Mouse (Mus musculus) forebrain, postnatal 0 days (tissue): ENCODE measurements at regions not wholly inside any gene's neighbourhood (a gene's known extent, or its start where the extent isn't known, plus 50 kb on each side); places are given as distances from the start of the nearest gene placed in this dataset.

Source experiments
- ATAC-seq: fragments of 200-750 bp; cut with Nextera tagmentation; 2 replicates; pipeline ENCODE4 v1.8.0; 2017; ENCODE audit warnings: mild to moderate bottlenecking, moderate library complexity
- DNase-seq: peaks from one replicate; pipeline ENCODE4 v3.0.0-alpha.2; 2015
- H3K27ac ChIP-seq: fragments of 300-500 bp; sonication (generic); 2 replicates; pipeline ENCODE4 v1.5.1; 2014; ENCODE audit warnings: low read depth, mild to moderate bottlenecking, antibody characterized with exemption, low read length, moderate library complexity, mixed read lengths
- H3K27me3 ChIP-seq: fragments of 300-500 bp; sonication (generic); 2 replicates; pipeline ENCODE4 v1.6.1; 2014; ENCODE audit warnings: mild to moderate bottlenecking, low read length, mixed read lengths; ENCODE audit not compliant: insufficient read depth
- H3K36me3 ChIP-seq: fragments of 300-500 bp; sonication (generic); 2 replicates; pipeline ENCODE4 v1.6.1; 2014; ENCODE audit warnings: mild to moderate bottlenecking, moderate library complexity; ENCODE audit not compliant: insufficient read depth
- H3K4me1 ChIP-seq: fragments of 300-500 bp; sonication (generic); 2 replicates; pipeline ENCODE4 v1.6.1; 2014; ENCODE audit warnings: antibody characterized with exemption; ENCODE audit not compliant: insufficient read depth
- H3K4me2 ChIP-seq: fragments of 300-500 bp; sonication (generic); 2 replicates; pipeline ENCODE4 v1.6.1; 2014; ENCODE audit warnings: low read depth, mild to moderate bottlenecking, moderate library complexity
- H3K4me3 ChIP-seq: fragments of 300-500 bp; sonication (generic); 2 replicates; pipeline ENCODE4 v1.5.1; 2014; ENCODE audit warnings: low read depth, low read length, mixed read lengths
- H3K9ac ChIP-seq: fragments of 300-500 bp; sonication (generic); 2 replicates; pipeline ENCODE4 v1.6.1; 2014; ENCODE audit warnings: mild to moderate bottlenecking
- H3K9me3 ChIP-seq: fragments of 300-500 bp; sonication (generic); 2 replicates; pipeline ENCODE4 v1.6.1; 2016; ENCODE audit warnings: low read length
- CTCF ChIP-seq: sonication (generic); IDR thresholded peaks from 2 replicates; pipeline ENCODE4 v1.5.1; 2016; ENCODE audit warnings: antibody characterized with exemption, control low read depth, low read depth
- WGBS: fragments of 180-500 bp; shearing (Covaris S2); extraction: QIAGEN DNeasy Blood & Tissue Kit; methylation state at CpG from one replicate; pipeline ENCODE4 v1.1.7; 2014; 5-methylcytosine and 5-hydroxymethylcytosine counted together

- Histone ChIP-seq H3K4me1 (no peaks in the 10 kb centered on the region), H3K27ac (no peak overlapping the region), H3K27me3 (no peaks in the 10 kb centered on the region), H3K4me3 (no peak overlapping the region), H3K4me2 (no peak overlapping the region), H3K9me3 (no peaks in the 10 kb centered on the region), H3K9ac (no peak overlapping the region), H3K36me3 (no peaks in the 10 kb centered on the region)
- DNase-seq, result no peak
- 38% methylated on average over 6 of the region's 6 CpGs for WGBS
- ATAC-seq, result no peak
- TF ChIP-seq CTCF, result no peak
Observed at GRCm38 (mm10) chrX:12294941-12295340, 134.8 kb upstream of the Bcor start.

GRCm38 (mm10) chrX:12296264-12297053 is 136.3 kb upstream of the Bcor start:
- Histone ChIP-seq H3K4me3 (no peak overlapping the region), H3K4me1 (no peaks in the 10 kb centered on the region), H3K9me3 (no peaks in the 10 kb centered on the region), H3K27me3 (no peaks in the 10 kb centered on the region), H3K36me3 (no peaks in the 10 kb centered on the region), H3K9ac (no peak overlapping the region), H3K4me2 (no peak overlapping the region), H3K27ac (no peak overlapping the region)
- WGBS, result 68% methylated on average over 9 of the region's 9 CpGs
- ATAC-seq (peak; percentile 56; the same call in 1 of the 2 replicates), DNase-seq (no peak)
- no peak for TF ChIP-seq CTCF

GRCm38 (mm10) chrX:12298609-12299008 is 138.5 kb upstream of the Bcor start:
- Histone ChIP-seq H3K36me3 (no peaks in the 10 kb centered on the region), H3K27me3 (no peaks in the 10 kb centered on the region), H3K9me3 (no peaks in the 10 kb centered on the region), H3K9ac (no peak overlapping the region), H3K4me1 (no peaks in the 10 kb centered on the region), H3K27ac (no peak overlapping the region), H3K4me2 (no peak overlapping the region), H3K4me3 (no peak overlapping the region)
- 77% methylated on average over 5 of the region's 5 CpGs for WGBS
- no peak for TF ChIP-seq CTCF
- DNase-seq (no peak), ATAC-seq (no peak)

GRCm38 (mm10) chrX:12299236-12299635 is 139.1 kb upstream of the Bcor start:
- H3K27ac ChIP-seq, result no peak overlapping the region
- no peaks in the 10 kb centered on the region for H3K4me1 ChIP-seq
- 77% methylated on average over 11 of the region's 11 CpGs for WGBS

GRCm38 (mm10) chrX:12304678-12305077 is 144.5 kb upstream of the Bcor start:
- no peak for TF ChIP-seq CTCF
- DNase-seq, result no peak
- WGBS, result 68% methylated on average over 5 of the region's 5 CpGs
- ATAC-seq, result no peak
- no peak overlapping the region for H3K4me2 ChIP-seq
- H3K9me3 ChIP-seq, result no peaks in the 10 kb centered on the region
- no peak overlapping the region for H3K27ac ChIP-seq
- H3K9ac ChIP-seq, result no peak overlapping the region
- H3K4me3 ChIP-seq, result no peak overlapping the region
- H3K36me3 ChIP-seq, result no peaks in the 10 kb centered on the region
- no peaks in the 10 kb centered on the region for H3K27me3 ChIP-seq
- no peaks in the 10 kb centered on the region for H3K4me1 ChIP-seq

More at GRCm38 (mm10) chrX:12299236-12299635, 139.1 kb upstream of the Bcor start:
- H3K9ac ChIP-seq, result no peak overlapping the region
- H3K4me3 ChIP-seq, result no peak overlapping the region
- H3K27me3 ChIP-seq, result no peaks in the 10 kb centered on the region
- H3K4me2 ChIP-seq, result no peak overlapping the region
- no peak for TF ChIP-seq CTCF
- H3K36me3 ChIP-seq, result no peaks in the 10 kb centered on the region
- H3K9me3 ChIP-seq, result no peaks in the 10 kb centered on the region
- ATAC-seq (no peak), DNase-seq (no peak)

GRCm38 (mm10) chrX:12306940-12307339 is 146.8 kb upstream of the Bcor start:
- no peak for DNase-seq
- Histone ChIP-seq H3K4me2 (no peak overlapping the region), H3K9ac (no peak overlapping the region), H3K27ac (no peak overlapping the region), H3K9me3 (no peaks in the 10 kb centered on the region), H3K36me3 (no peaks in the 10 kb centered on the region), H3K27me3 (no peaks in the 10 kb centered on the region), H3K4me3 (no peak overlapping the region), H3K4me1 (no peaks in the 10 kb centered on the region)
- peak; percentile 54; the same call in 1 of the 2 replicates for ATAC-seq
- no peak for TF ChIP-seq CTCF
- 49% methylated on average over 3 of the region's 3 CpGs for WGBS

- no peak for TF ChIP-seq CTCF
- Histone ChIP-seq H3K36me3 (no peaks in the 10 kb centered on the region), H3K9ac (no peak overlapping the region), H3K4me3 (no peak overlapping the region), H3K4me1 (no peaks in the 10 kb centered on the region), H3K27ac (no peak overlapping the region), H3K27me3 (no peaks in the 10 kb centered on the region), H3K4me2 (no peak overlapping the region), H3K9me3 (no peaks in the 10 kb centered on the region)
- DNase-seq (no peak), ATAC-seq (no peak)
- 89% methylated on average over 5 of the region's 5 CpGs for WGBS
Observed at GRCm38 (mm10) chrX:12312534-12312933, 152.4 kb upstream of the Bcor start.
